Mouse (Mus musculus): Measurements from ENCODE around the gene Kcnj10.
A peak's percentile ranks its signal among the peaks of the same experiment; 100 is the strongest.

Kcnj10 gene

DNA sequence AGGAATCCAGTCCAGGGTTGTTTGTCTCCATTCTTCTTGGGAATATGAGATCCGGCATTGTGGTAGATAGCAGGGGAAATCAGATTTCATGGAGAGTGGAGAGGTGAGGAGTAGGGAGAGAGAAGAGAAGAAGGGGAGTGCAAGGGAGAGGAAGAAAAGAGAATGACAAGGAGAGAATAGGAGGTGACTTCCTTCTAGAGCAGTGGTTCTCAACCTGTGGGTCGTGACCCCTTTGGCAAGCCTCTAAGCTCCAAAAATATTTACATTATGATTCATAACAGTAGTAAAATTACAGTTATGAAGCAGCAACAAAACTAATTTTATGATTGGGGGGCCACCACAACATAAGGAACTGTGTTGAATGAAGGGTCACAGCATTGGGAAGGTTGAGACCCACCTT, 8.1 kb upstream of the Kcnj10 start:
- DNase-seq (ENCODE audit: low read depth): no peak

DNA sequence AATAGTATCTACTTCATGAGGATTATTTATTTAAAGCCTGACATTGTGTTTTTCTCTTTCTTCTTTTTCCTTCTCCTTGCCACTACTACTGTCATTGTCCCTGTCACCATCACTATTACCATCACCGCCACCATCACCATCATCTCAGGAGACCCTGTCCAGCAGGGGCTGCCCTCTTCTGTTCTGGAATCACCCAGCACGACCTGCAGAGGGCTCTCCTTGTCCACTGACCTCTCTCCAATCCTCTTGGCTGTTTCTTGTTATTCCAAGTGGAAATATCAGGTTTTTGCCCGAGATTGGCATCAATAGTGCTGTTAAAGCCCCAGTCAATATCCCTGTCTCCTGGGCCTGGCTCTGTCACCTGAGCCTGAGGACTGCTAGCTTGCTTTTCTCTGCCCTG, 7.5 kb upstream of the Kcnj10 start:
- no peak for DNase-seq (ENCODE audit: low read depth)

DNA sequence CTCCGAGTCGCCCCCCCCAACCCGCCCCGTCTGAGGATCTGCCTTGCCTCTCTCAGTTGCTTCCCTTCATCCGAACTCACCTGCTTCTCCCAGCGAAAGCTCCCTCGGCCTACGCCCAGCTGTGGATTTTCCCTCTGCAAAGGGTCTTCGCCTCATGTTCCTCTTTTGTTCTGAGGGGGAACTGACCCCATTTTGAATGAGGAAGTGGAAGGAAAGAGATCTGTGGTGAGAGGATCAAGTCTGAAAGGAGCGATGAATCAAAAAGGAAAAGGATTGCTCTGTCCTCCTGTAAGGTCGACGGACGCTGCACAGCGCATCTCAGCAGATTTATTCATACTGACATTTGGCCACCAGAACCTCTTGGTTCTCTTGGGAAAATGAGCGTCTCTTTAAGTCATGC, 5.2 kb upstream of the Kcnj10 start:
- DNase-seq (ENCODE audit: low read depth): no peak

DNA sequence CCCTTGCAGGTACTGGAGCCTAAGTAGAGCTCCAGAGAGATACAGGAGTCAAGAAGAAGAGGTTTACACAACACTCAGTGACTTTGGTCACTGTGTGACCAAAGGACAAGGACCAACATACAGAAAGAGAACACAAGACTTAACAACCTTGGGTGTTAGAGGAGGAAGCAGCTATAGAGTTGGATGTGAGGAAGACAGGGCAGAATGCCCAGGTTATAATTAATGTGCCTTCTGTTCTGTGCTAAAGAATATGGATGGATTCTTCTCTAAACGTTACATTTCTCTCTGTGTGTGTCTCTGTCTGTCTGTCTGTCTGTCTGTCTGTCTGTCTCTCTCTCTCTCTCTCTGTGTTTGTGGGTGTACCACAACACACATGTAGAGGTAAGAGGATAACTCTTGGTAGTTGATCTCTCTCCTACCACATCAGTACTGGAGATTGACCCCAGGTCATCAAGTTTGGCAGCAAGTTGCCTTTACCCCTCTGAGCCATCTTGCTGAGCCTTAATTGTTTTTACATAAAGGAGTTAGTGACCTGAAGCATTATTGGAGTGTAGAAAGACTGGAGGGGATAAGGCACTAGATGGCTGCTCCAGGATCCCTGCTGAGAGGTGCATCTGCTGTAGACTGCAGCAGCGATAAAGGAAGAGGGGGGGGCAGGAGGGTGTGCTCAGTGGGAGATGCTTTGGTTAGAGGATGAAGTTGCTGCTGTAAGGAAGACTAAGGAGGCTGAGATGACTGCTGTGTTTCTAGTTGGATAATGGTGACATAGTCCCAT, 3.4 kb upstream of the Kcnj10 start:
- DNase-seq (ENCODE audit: low read depth): no peak

DNA sequence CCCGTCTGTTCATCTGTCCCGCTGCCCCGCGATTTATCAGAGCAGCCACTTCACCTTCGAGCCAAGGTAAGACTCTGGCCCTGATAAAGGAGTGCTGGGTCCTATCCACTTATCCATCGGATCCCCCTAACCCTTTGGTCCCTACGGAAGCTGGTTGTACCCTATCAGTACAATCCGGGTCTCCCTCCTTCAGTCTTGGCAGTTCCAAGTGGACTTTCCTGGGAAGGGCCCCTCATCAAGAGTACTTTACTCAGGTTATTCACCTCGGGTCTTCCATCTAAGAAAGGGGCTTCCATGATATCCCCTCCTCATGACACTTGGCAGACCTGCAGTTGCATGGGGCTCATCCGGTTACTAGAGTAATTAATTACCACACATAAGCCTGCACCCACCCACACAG, 376 bp downstream of the Kcnj10 start:
- no peak for DNase-seq (ENCODE audit: low read depth)

DNA sequence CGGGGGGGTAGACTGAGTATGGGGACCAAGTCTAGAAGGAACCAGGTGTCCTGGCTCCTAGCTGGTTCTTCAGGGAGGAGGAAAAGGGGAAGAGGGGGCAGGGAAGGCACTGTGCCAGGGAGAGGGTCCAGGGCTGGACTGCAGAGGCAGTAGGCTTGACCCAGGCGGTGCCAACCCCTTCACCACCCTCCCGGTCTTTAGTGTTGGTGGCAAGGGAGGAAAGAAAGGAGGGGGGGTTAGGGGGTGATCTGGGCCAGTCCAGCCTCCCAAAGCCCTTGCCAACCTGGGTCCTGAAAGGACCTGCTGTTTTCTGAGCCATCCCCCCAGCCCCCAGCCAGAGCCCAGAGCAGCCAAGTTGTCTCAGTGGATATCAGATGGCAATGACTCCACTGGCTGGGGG, 1.7 kb downstream of the Kcnj10 start:
- DNase-seq (ENCODE audit: low read depth): no peak

DNA sequence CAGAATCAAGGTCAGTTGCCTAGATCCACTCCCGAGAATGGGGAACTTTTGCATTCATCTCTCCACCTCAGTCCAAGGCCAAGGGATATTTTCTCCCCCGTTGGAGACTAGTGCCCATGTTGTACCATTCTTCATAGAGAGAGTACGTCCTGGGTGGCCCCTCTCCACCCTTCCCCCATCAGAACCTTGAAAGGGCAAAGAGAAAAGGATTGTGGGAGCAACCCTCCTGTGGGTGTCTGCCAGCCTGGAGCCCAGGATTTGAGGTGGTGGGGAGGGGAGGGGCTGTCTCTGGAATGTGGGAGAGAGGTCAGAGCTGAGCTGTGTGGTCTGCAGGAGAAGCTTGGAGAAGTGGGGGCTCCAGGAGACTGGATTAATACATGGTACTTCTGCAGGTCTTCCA, 2.9 kb downstream of the Kcnj10 start:
- no peak for DNase-seq (ENCODE audit: low read depth)

DNA sequence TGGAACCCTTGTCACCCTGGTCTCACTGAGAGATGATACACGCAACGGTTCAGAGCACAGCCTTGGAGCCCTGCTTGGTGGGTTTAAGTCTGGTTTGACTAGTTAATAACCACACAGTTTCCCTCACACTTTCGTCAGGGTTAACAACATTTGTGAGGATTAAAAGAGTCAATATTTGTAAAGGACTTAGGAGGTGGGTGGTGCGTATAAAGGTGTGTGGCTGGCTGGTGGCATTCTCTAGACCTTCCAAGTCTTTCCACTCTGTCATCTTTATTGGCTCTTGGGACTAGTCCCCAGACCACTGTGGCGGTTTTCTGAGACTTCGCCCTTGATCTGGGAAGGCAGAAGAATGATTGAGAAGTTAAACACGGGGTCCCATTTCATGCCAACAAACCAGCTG, 3.8 kb downstream of the Kcnj10 start:
- no peak for DNase-seq (ENCODE audit: low read depth)

DNA sequence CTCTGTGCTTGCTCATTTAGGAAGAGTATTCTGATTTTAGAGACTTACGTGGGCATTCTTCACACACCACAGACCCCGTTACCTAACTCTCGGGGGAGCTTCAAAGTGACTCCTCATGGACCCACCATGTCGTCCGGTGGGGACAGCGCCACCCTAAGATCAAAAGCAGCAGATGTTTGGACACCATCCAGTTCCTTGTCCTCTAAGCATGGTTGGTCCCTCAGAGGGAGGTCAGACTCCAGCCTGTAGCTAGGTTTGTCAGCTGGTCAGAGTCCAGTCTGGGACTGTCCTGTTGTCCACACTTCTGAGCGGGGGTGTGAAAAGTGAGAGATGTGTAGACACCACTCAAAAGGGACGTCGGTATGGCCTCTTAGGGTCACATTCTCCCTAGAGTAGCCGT, 5.7 kb downstream of the Kcnj10 start:
- DNase-seq (ENCODE audit: low read depth): no peak

DNA sequence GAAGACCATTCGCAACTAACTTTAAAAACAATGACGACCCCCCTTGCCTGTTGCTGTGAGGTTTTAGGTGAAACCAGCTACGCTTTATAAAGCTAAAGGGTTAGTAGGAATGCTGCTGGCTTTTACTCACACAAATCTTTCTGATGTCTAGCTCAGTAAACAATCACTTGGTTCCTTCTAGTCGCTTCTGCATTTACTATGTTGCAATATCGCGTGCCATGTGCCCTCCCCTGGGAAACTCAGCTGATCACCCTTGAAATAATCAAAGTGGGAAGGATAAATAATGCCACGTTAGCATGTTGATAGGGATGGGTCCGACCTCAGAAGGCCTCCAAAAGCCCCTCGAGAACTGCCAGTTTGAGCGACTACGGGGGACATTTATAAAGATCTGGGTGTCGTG, 6.4 kb downstream of the Kcnj10 start:
- no peak for DNase-seq (ENCODE audit: low read depth)

DNA sequence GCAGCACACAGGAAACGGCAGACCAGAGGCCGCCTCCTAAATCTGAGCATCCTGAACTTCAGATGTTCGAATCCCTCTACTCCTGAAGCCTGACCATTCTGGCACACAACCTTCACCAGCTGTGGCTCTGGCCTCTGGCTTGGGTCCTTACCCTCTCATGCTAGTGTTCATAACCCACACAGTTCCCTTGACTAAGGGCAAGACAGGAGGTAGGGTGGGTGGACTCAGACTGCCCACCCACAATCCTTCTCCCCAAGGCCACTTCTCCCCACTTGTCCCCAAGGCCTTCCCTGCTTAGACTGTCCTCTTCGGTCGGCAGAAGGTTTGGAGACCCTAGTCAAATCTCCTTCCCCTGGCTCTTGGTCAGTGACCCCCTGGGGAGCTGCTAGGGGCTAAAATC, 8.5 kb downstream of the Kcnj10 start:
- no peak for DNase-seq (ENCODE audit: low read depth)

DNA sequence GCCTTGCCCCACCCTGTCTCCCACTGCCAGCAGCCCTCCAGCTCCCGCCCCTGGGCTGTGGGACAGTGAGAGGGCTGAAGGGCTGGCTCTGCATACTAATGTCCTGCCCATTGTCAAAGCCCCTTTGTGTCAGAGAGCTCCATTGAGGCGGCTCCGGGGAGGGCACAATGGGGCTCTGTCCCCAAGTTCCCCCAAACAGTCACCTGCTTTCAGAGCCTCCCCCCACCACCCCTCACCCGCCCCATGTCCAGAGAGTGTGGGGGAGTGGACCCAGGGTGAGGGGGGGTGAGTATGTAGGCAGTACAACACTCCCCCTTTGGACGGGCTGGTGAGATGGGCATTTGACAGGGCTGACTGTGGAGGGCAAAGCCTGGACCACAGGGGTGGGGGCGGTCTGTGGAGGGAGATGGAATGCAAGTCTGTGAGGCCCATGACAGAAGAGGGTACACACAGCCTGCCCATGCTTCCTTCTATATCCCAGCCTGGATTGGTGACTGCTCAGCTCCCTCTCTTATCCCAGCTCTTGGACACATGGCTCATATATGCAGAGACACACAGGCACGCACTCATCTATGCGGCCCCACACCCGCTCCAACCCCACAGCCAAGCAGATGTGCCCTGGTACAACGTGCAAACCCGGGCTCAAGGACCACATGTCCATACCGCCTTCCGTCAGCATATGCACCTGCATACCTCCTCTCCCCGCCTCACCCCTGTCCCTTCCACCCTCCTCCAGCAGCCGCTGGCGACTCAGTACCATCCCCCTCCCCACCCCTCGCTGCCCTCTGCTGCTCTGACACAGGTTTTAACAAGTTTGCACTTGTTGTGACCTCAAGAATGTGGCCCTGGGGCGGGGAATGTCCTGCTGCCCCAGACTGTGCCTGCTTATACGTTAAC, 9.2 kb downstream of the Kcnj10 start:
- DNase-seq (ENCODE audit: low read depth): no peak

DNA sequence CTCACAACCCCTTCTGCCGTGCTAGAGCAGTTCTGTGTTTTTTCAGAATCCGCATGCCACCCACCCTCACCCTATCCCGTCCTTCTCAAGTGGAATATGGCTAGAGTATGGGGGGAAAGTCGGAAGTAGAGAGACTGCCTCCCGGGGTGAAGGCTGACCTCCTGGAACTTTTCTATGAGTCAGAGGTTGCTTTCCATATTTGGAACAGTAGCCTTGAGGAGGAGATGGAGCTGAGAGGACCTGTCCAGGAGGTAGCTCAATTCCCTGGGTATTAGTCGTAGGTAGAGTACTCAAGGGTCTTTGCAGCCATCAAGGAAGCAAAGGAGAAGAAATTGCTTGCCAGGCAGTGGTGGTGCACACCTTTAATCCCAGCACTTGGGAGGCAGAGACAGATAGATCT, 11.0 kb downstream of the Kcnj10 start:
- no peak for DNase-seq (ENCODE audit: low read depth)

DNA sequence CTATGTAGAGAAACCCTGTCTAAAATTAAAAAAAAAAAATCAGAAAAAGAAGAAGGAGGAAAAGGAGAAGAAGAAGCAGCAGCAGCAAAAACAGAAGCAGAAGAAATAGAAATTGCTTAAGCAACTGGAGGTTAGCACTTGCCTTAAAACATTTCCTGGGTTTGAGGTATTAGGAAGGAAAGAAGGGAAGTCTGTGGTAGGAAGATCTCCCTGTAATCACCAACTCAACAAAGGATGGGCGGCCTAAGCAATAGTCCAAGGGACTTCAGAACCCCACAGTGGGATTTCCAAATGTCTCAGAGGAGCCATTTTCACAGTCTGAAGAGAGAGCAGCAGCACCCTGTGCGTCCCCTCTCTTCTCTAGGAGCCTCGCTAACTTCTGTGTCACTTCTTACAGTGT, 11.4 kb downstream of the Kcnj10 start:
- DNase-seq (ENCODE audit: low read depth): no peak

DNA sequence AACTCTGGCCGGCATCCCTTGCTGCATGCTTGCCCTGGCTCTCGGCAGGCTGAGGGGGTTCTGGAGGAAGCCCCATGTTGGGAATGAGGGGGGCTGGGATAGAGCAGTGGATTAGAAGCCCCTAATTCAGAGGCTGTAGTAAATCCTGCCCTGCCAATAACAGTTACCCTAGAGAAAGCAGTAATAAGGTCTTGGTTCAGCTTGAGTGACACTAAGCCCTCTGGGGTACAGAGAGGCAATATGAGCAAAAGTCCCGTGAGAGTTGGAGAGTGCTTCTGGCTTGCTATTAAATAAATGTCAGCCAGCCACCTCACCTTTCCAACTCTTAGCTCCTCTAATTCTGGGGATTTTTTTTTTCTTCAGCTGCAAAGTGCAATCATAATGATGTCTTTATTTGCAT, 14.3 kb downstream of the Kcnj10 start:
- DNase-seq (ENCODE audit: low read depth): no peak

DNA sequence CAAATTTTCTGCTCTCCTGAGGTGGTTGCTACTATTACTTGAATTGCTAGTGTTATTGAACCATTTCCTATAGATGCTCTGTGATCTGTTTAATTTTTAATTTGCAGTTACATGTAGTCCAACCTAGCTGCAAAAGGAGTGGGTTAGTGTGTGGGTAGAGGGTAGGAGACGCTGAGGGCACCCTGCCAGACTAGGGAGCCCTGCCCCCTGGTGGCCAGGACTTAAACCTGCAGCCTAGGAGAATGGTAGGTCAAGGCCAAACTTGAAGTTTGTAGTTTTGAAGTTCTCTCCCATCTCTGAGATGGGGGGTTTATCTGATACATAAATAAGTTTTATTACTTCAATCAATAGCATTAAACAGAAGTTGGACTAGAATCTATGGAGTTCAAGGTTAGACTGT, 16.5 kb downstream of the Kcnj10 start:
- peak; percentile 72 for DNase-seq (ENCODE audit: low read depth)

DNA sequence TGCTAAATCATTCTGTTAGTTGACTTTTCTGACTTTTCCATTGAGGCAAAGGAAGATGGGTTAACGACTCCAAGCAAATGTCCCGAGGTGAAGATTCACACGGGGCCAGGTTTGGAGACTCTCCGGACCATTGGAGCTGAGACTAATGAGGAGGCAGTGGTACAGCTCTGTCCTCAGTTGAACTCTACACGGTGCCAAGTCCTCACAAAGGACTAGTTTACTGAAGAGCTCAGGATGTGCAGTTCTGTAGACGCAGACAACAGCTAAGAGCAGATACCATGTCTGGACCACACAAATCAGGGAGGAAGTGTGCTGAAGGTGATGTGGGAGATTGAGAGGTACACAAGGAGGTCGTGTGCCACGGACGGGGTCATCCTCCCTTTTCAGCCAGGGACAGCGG, 17.3 kb downstream of the Kcnj10 start:
- DNase-seq (ENCODE audit: low read depth): no peak

DNA sequence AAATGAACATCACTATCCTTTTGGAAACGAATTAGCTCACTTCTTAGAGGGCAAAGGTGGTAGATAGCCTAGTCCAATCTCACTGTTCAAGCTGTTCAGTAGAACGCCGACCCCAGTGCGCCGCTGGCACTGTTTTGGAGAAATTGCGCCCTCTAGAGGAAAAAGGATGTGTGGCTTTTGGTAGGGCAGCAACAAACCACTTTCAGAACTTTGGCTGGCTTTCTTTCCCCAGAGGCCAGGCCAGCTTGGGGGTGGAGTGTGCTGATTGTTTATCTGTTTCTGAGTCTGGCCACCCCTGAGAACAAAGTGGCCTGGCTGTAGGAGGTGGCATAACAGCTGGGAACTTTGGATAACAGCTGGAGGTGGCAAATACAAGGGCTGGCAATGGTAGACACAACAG, 23.7 kb downstream of the Kcnj10 start:
- DNase-seq (ENCODE audit: low read depth): peak; percentile 73

DNA sequence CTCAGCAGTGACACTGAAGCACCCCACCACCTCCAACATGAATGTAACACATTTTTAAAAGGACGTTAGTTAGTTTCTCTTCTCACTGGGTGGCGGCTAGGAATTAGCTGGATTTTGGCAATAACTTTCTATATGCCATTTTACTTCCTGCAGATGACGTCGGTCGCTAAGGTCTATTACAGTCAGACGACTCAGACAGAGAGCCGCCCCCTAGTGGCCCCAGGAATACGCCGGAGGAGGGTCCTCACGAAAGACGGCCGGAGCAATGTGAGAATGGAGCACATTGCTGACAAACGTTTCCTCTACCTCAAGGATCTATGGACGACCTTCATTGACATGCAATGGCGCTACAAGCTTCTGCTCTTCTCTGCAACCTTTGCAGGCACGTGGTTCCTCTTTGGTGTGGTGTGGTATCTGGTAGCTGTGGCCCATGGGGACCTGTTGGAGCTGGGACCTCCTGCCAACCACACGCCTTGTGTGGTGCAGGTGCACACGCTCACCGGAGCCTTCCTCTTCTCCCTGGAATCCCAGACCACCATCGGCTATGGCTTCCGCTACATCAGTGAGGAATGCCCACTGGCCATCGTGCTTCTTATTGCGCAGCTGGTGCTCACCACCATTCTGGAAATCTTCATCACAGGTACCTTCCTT, 27.9 kb downstream of the Kcnj10 start:
- peak; percentile 90 for DNase-seq (ENCODE audit: low read depth)

DNA sequence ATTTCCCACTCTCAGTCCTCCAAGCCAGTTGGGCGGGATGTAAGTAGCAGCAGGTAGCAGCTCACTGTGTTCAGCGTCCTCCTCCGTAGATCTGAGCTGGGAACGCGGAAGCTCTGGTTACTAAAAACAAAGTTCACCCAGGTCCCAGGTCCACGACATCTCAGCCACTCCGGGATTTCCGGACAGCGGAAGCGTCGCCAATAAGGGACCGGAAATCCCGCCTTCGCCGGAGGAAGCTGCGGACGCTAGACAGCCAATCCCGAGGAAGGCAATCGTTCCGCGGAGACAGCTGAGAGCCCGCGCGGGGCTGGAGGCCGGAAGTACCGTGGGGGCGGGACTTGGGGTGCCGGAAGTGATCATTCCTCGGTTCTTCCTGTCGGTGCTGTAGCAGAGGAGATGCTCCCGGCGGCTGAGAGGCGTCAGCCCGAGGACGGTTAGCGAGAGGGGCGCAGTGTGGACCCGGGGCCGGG, 35.2 kb downstream of the Kcnj10 start, which contains the start of gene Pigm:
Pigm (plus strand) TSS at position 349 of the 470 bp plus-strand sequence.
- DNase-seq (ENCODE audit: low read depth): peak; percentile 99

DNA sequence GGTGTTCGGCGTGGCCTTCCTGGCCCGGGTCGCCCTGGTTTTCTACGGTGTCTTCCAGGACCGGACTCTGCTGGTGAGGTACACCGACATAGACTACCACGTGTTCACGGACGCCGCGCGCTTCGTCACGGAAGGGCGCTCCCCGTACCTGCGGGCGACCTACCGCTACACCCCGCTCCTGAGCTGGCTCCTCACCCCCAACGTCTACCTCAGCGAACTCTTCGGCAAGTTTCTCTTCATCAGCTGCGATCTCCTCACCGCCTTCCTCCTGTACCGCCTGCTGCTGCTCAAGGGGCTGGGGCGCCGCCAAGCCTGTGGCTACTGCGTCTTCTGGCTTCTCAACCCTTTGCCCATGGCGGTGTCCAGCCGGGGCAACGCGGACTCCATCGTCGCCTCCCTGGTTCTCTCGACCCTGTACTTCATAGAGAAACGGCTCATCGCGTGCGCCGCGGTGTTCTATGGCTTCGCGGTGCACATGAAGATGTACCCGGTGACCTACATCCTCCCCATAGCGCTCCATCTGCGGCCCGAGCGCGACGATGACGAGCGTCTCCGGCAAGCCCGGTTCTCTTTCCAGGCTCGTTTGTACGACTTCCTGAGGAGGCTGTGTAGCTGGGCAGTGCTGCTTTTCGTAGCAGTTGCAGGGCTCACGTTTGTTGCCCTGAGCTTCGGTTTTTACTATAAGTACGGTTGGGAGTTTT, 35.9 kb downstream of the Kcnj10 start:
- DNase-seq (ENCODE audit: low read depth): peak; percentile 76

DNA sequence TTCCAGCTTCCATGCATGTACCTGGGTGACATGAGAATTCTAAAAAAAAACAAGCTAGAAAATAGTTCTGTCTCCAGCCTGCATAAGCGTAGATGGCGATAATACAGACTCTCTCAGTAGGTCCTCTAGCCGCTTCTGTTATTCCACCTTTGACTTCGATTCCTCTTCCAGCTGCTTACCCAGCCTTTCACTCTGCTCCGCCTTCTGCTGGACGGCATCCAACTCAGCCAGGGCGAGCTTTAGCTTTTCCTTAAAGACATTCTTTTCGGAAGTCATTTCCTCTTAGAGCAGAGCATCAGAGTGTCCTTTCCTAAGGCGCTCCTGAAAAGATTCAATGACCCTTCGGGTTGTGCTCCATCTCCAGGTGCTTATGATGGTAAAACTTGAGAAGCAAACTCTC, 39.1 kb downstream of the Kcnj10 start:
- DNase-seq (ENCODE audit: low read depth): no peak

All from induced T-regulatory cell, adult 2 months (primary cell).